Mouse (Mus musculus) hindbrain, embryonic 15.5 days (tissue): ENCODE data around the gene Olfr1307. TPM values are rescaled to one million over a fixed set of nuclear protein-coding genes. Genes with fewer than 3 reads are reported as not detected.

Experiments
- ATAC-seq: fragments of 200-750 bp; cut with Nextera tagmentation; 2 replicates; pipeline ENCODE4 v1.8.0; 2017; ENCODE audit warnings: low read depth, moderate number of reproducible peaks, moderate TSS enrichment; ENCODE audit not compliant: low FRiP score
- H3K27ac ChIP-seq: fragments of 300-500 bp; sonication (generic); replicated peaks from 2 replicates; pipeline ENCODE4 v1.5.1; 2015; ENCODE audit warnings: mild to moderate bottlenecking, inconsistent platforms
- H3K27me3 ChIP-seq: fragments of 300-500 bp; sonication (generic); 2 replicates; pipeline ENCODE4 v1.6.1; 2015; ENCODE audit warnings: control low read depth, inconsistent platforms
- H3K36me3 ChIP-seq: fragments of 300-500 bp; sonication (generic); 2 replicates; pipeline ENCODE4 v1.6.1; 2015; ENCODE audit warnings: control low read depth, inconsistent platforms
- H3K4me1 ChIP-seq: fragments of 300-500 bp; sonication (generic); replicated peaks from 2 replicates; pipeline ENCODE4 v1.6.1; 2015; ENCODE audit warnings: control low read depth, inconsistent platforms
- H3K4me2 ChIP-seq: fragments of 300-500 bp; sonication (generic); 2 replicates; pipeline ENCODE4 v1.6.1; 2015; ENCODE audit warnings: moderate library complexity, mild to moderate bottlenecking, inconsistent platforms
- H3K4me3 ChIP-seq: fragments of 300-500 bp; sonication (generic); 2 replicates; pipeline ENCODE4 v1.5.1; 2015; ENCODE audit warnings: mild to moderate bottlenecking, inconsistent platforms
- H3K9ac ChIP-seq: fragments of 300-500 bp; sonication (generic); 2 replicates; pipeline ENCODE4 v1.6.1; 2015; ENCODE audit warnings: inconsistent platforms
- H3K9me3 ChIP-seq: fragments of 300-500 bp; sonication (generic); 2 replicates; pipeline ENCODE4 v1.6.1; 2016; ENCODE audit warnings: control low read depth, inconsistent platforms
- WGBS: fragments of 180-500 bp; shearing (Covaris S2); methylation state at CpG from one replicate; pipeline ENCODE4 v1.1.7; 2015; 5-methylcytosine and 5-hydroxymethylcytosine counted together
- polyA plus RNA-seq: library from polyadenylated mRNA; unstranded; fragments of >200 nt; fragmentation: Nextera tagmentation; extraction: Ambion mirVana; gene quantifications from 2 replicates; pipeline ENCODE4 v1.2.1, GENCODE M21; 2015

Gene Olfr1307
- 0.01 TPM in 1 of 2 replicates, not detected in the other for polyA plus RNA-seq

GRCm38 (mm10) chr2:111949340-111949739 is at the start of gene Olfr1307:
Gene Olfr1307 (minus strand): TSS chr2:111949440.
- Histone ChIP-seq H3K9ac (no peak within 1 kb of the TSS), H3K9me3 (no peaks in the 10 kb centered on the region), H3K4me1 (no peaks in the 10 kb centered on the region), H3K27ac (no peak within 1 kb of the TSS), H3K4me2 (no peak within 1 kb of the TSS), H3K36me3 (no peaks in the 10 kb centered on the region), H3K27me3 (no peaks in the 10 kb centered on the region), H3K4me3 (no peak within 1 kb of the TSS)
- WGBS, result 86% methylated on average over 1 of the region's 1 CpGs
- no peak for ATAC-seq

- no peaks in the 10 kb centered on the region for H3K27me3 ChIP-seq
- H3K27ac ChIP-seq, result no peak within 1 kb of the TSS
- no peak within 1 kb of the TSS for H3K4me2 ChIP-seq
- H3K4me1 ChIP-seq, result no peaks in the 10 kb centered on the region
- no peak for ATAC-seq
- 74% methylated on average over 1 of the region's 1 CpGs for WGBS
- no peak within 1 kb of the TSS for H3K4me3 ChIP-seq
- no peaks in the 10 kb centered on the region for H3K36me3 ChIP-seq
- H3K9ac ChIP-seq, result no peak within 1 kb of the TSS
- H3K9me3 ChIP-seq, result no peaks in the 10 kb centered on the region
These were observed 40.9 kb upstream of the Olfr1307 start, which contains the start of gene Olfr1309 for GRCm38 (mm10) chr2:111990181-111990580. Gene Olfr1309 (minus strand): TSS chr2:111990281.

GRCm38 (mm10) chr2:111964844-111965243 is 15.6 kb upstream of the Olfr1307 start, which contains the start of gene Olfr1308:
Gene Olfr1308 (minus strand): TSS chr2:111964944.
- Histone ChIP-seq H3K4me2 (no peak within 1 kb of the TSS), H3K36me3 (no peaks in the 10 kb centered on the region), H3K27ac (no peak within 1 kb of the TSS), H3K27me3 (no peaks in the 10 kb centered on the region), H3K4me3 (no peak within 1 kb of the TSS), H3K9ac (no peak within 1 kb of the TSS), H3K9me3 (no peaks in the 10 kb centered on the region), H3K4me1 (no peaks in the 10 kb centered on the region)
- 67% methylated on average over 1 of the region's 1 CpGs for WGBS
- ATAC-seq, result no peak

GRCm38 (mm10) chr2:111916171-111916570 is 33.1 kb downstream of the Olfr1307 start, which contains the start of gene Olfr1306:
Gene Olfr1306 (minus strand): TSS chr2:111916271.
- 83% methylated on average over 1 of the region's 1 CpGs for WGBS
- H3K4me2 ChIP-seq, result no peak within 1 kb of the TSS
- H3K4me3 ChIP-seq, result no peak within 1 kb of the TSS
- H3K36me3 ChIP-seq, result no peaks in the 10 kb centered on the region
- no peaks in the 10 kb centered on the region for H3K27me3 ChIP-seq
- H3K4me1 ChIP-seq, result no peaks in the 10 kb centered on the region
- no peaks in the 10 kb centered on the region for H3K9me3 ChIP-seq
- no peak for ATAC-seq
- no peak within 1 kb of the TSS for H3K9ac ChIP-seq
- H3K27ac ChIP-seq, result no peak within 1 kb of the TSS

Other genes starting within 250 kb of the Olfr1307 start
- gene Olfr1301, start 198.4 kb downstream of the Olfr1307 start, polyA plus RNA-seq, result not detected in 2 replicates
- gene Olfr1302, start 172.0 kb downstream of the Olfr1307 start, polyA plus RNA-seq, result not detected in 2 replicates
- gene Olfr1303, start 129.1 kb downstream of the Olfr1307 start, polyA plus RNA-seq, result not detected in 2 replicates
- gene Olfr1305, start 72.3 kb downstream of the Olfr1307 start, polyA plus RNA-seq, result not detected in 2 replicates
- not detected in 2 replicates for gene Olfr1306, start 33.2 kb downstream of the Olfr1307 start, polyA plus RNA-seq
- gene Olfr1308, start 15.5 kb upstream of the Olfr1307 start, polyA plus RNA-seq, result not detected in 2 replicates
- not detected in 2 replicates for gene Olfr1309, start 40.8 kb upstream of the Olfr1307 start, polyA plus RNA-seq
- gene Olfr1310, start 63.3 kb upstream of the Olfr1307 start, polyA plus RNA-seq, result not detected in 2 replicates
- gene Olfr1311, start 75.0 kb upstream of the Olfr1307 start, polyA plus RNA-seq, result not detected in 2 replicates
- gene Olfr1312, start 100.8 kb upstream of the Olfr1307 start, polyA plus RNA-seq, result not detected in 2 replicates
- not detected in 2 replicates for gene Olfr1313, start 128.4 kb upstream of the Olfr1307 start, polyA plus RNA-seq
- gene Olfr1314, start 147.3 kb upstream of the Olfr1307 start, polyA plus RNA-seq, result 0.05 TPM in 1 of 2 replicates, not detected in the other
- not detected in 2 replicates for gene Olfr1315-ps1, start 166.0 kb upstream of the Olfr1307 start, polyA plus RNA-seq
- not detected in 2 replicates for gene Olfr1316, start 185.5 kb upstream of the Olfr1307 start, polyA plus RNA-seq
- not detected in 2 replicates for gene Olfr1317, start 190.9 kb upstream of the Olfr1307 start, polyA plus RNA-seq
- gene Olfr1318, start 204.8 kb upstream of the Olfr1307 start, polyA plus RNA-seq, result 0.07 and 0.16 TPM in 2 replicates